Mouse (Mus musculus): ENCODE measurements around the gene Gcn1l1.

Gcn1l1 gene

GRCm38 (mm10) chr5:115534856-115535255 is 30.2 kb upstream of the Gcn1l1 start:
- WGBS = 63% methylated on average over 8 of the region's 8 CpGs

- WGBS = 49% methylated on average over 7 of the region's 7 CpGs
These were observed 29.4 kb upstream of the Gcn1l1 start for GRCm38 (mm10) chr5:115535635-115536034.

GRCm38 (mm10) chr5:115538017-115538692 is 26.9 kb upstream of the Gcn1l1 start:
- WGBS = 51% methylated on average over 13 of the region's 13 CpGs

- WGBS = under 1% methylated on average over 12 of the region's 12 CpGs
These were observed 26.4 kb upstream of the Gcn1l1 start for GRCm38 (mm10) chr5:115538693-115539043.

- WGBS = 72% methylated on average over 19 of the region's 19 CpGs
These were observed 22.2 kb upstream of the Gcn1l1 start for GRCm38 (mm10) chr5:115542635-115543384.

GRCm38 (mm10) chr5:115543509-115544253 is 21.4 kb upstream of the Gcn1l1 start:
- 37% methylated on average over 17 of the region's 17 CpGs for WGBS

GRCm38 (mm10) chr5:115544655-115545185 is 20.3 kb upstream of the Gcn1l1 start:
- 76% methylated on average over 18 of the region's 18 CpGs for WGBS

- 97% methylated on average over 14 of the region's 14 CpGs for WGBS
These were observed 19.4 kb upstream of the Gcn1l1 start for GRCm38 (mm10) chr5:115545636-115546035.

GRCm38 (mm10) chr5:115546536-115546935 is 18.5 kb upstream of the Gcn1l1 start:
- WGBS = 88% methylated on average over 11 of the region's 11 CpGs

GRCm38 (mm10) chr5:115547014-115547413 is 18.0 kb upstream of the Gcn1l1 start:
- 62% methylated on average over 6 of the region's 6 CpGs for WGBS

- 96% methylated on average over 7 of the region's 7 CpGs for WGBS
These were observed 17.6 kb upstream of the Gcn1l1 start for GRCm38 (mm10) chr5:115547421-115547820.

GRCm38 (mm10) chr5:115548501-115549285 is 16.4 kb upstream of the Gcn1l1 start:
- 95% methylated on average over 18 of the region's 18 CpGs for WGBS

- 89% methylated on average over 11 of the region's 11 CpGs for WGBS
These were observed 14.5 kb upstream of the Gcn1l1 start for GRCm38 (mm10) chr5:115550482-115551005.

- WGBS = 88% methylated on average over 12 of the region's 12 CpGs
These were observed 13.7 kb upstream of the Gcn1l1 start for GRCm38 (mm10) chr5:115551386-115551785.

GRCm38 (mm10) chr5:115551799-115552198 is 13.3 kb upstream of the Gcn1l1 start:
- WGBS = 85% methylated on average over 13 of the region's 13 CpGs

GRCm38 (mm10) chr5:115553801-115554420 is 11.1 kb upstream of the Gcn1l1 start:
- 92% methylated on average over 33 of the region's 33 CpGs for WGBS

GRCm38 (mm10) chr5:115554536-115555291 is 10.3 kb upstream of the Gcn1l1 start:
- WGBS = 82% methylated on average over 18 of the region's 18 CpGs

- 13% methylated on average over 8 of the region's 8 CpGs for WGBS
These were observed 8.8 kb upstream of the Gcn1l1 start for GRCm38 (mm10) chr5:115556217-115556616.

GRCm38 (mm10) chr5:115558182-115558794 is 6.8 kb upstream of the Gcn1l1 start:
- WGBS = 86% methylated on average over 14 of the region's 14 CpGs

Measured in cerebral cortex, adult 2 months (tissue).